Comparison of ENCODE assay signal across 15 mouse cellular contexts in the genomic region with DNA sequence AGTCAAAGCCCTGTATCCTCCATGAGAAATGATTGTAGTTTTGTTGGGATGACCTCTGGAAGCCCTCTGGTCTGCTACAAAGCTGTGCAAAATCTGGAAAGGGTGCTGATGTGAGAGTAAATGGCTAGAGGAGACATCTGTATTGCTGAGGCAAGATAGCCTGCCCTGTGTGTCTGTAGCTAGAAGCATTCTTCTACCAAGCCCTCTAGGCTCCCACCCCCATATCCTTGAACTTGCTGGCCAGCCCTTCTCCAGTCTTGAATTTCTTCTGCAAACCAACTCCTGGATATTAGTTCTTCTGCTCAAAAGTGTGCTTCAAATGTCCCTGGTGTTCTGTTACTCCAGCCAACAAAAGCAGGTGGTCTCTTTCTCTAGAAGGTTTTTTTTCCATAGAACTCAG.
"Had no signal": no experiment of that assay in that cellular context is flagged by ENCODE, and none has a peak within 500 bp of the region (broad histone marks: within the 10 kb centered on the region; RNA-seq: fewer than 3 reads in every experiment).

No protein-coding gene starts in this region.

- H3K4me1 ChIP-seq: midbrain, embryonic 12.5 days had no signal

- H3K27ac ChIP-seq: limb, embryonic 13.5 days; midbrain, embryonic 12.5 days; neural tube, embryonic 13.5 days had no signal

- H3K9me3 ChIP-seq: midbrain, embryonic 12.5 days; neural tube, embryonic 13.5 days had no signal

- H3K9ac ChIP-seq: limb, embryonic 13.5 days; midbrain, embryonic 12.5 days; neural tube, embryonic 13.5 days had no signal

- DNase-seq: kidney, adult 8-10 months; kidney, postnatal 25 days; layer of hippocampus, adult 9-11 months; left cerebral cortex, postnatal 4 days; lung, adult 18-20 months; retina, postnatal 1 day; right cerebral cortex, postnatal 14 days; thymus, postnatal 36 days had no signal

- ATAC-seq: hindbrain, embryonic 16.5 days; inflammation-experienced regulatory T-cells, adult 6 months; intestine, postnatal 0 days; midbrain, embryonic 16.5 days had no signal

- H3K4me3 ChIP-seq: limb, embryonic 13.5 days; midbrain, embryonic 12.5 days; neural tube, embryonic 13.5 days had no signal

- H3K4me2 ChIP-seq: limb, embryonic 13.5 days; midbrain, embryonic 12.5 days; neural tube, embryonic 13.5 days had no signal

- H3K36me3 ChIP-seq: limb, embryonic 13.5 days; midbrain, embryonic 12.5 days; neural tube, embryonic 13.5 days had no signal

- H3K27me3 ChIP-seq: limb, embryonic 13.5 days; midbrain, embryonic 12.5 days; neural tube, embryonic 13.5 days had no signal
